Mouse (Mus musculus): ENCODE measurements around the gene Ncoa3. TPM values are rescaled to one million over a fixed set of nuclear protein-coding genes. Genes with fewer than 3 reads are reported as not detected.

The Ncoa3 gene
- total RNA-seq, 2 experiments from 2014 or later = 8.3 to 8.8 TPM

DNA sequence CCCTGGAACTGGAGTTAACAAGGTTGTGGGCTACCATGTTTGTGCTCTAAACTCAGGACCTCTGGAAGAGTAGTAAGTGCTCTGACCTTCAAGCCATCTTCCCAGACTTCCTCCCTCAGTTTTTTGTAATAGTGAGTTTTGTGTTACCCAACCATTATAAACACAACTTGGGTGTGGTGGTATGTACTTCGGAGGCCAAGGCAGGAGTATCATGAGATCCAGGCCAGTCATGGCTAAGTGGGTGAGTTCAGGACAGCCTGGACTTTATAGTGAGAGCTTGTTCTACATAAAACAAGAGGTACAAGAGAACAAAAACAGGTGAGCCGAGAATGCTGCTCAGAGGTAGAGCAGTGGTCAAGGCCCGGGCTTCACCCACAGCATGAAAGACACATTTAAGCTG lies 35.4 kb downstream of the Ncoa3 start:
- ATAC-seq (replicated peaks; ENCODE audit: low FRiP score, low TSS enrichment, poor library complexity, severe bottlenecking) = no peak

DNA sequence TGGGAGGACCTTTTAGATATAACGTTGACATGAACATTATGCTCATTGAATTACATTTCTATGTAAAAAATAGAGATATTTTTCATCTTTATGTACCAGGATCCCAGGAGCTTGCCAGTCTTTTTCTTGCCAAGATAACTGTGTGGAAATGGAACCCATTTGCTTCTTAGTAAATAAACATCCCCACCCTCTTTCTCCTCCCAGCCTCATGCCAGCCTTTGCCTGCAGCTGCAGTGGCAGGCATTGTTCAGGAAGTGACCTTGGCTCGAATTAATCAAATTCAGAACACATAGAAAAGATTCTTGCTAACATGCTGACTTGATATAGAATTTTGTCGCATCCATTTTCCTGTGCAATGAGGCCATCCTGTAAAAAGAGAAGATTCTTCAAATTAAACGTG lies 36.8 kb downstream of the Ncoa3 start:
- ATAC-seq (replicated peaks; ENCODE audit: low FRiP score, low TSS enrichment, poor library complexity, severe bottlenecking) = no peak

DNA sequence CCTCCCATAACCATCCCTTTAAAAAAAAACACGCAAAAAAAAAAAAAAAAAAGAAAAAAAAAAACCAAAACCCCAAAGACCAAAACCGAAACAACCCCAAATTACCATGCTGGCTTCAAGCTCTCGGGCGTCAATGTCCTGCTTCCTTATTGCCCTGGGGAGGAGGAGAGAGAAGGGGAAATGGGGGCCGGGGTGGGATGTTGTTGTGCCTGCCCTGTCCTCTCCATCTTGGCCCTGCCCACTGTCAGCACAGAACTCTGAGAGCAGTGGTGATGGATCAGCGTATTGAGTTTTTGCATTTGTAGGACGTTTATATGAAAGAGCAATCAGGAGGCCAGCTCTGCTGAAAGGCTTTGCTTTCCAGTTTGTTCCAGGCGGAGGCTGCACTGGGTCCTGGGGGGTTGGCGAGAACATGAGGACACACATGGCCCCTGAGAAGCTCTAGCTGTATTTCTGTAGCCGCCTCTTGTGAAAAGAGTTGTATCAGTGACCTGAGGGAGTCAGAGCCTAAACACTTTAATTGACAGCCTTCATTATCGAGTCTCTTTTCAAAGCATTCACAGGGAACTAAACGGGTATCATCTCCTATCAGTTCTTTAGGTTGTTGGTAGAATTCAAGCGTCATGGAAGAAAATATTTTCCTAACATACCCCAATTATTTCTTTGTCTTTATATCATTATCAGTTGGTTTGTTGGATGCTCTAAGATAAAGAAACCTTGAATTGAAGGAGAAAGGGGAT lies 38.0 kb downstream of the Ncoa3 start:
- ATAC-seq (replicated peaks; ENCODE audit: low FRiP score, low TSS enrichment, poor library complexity, severe bottlenecking) = no peak

DNA sequence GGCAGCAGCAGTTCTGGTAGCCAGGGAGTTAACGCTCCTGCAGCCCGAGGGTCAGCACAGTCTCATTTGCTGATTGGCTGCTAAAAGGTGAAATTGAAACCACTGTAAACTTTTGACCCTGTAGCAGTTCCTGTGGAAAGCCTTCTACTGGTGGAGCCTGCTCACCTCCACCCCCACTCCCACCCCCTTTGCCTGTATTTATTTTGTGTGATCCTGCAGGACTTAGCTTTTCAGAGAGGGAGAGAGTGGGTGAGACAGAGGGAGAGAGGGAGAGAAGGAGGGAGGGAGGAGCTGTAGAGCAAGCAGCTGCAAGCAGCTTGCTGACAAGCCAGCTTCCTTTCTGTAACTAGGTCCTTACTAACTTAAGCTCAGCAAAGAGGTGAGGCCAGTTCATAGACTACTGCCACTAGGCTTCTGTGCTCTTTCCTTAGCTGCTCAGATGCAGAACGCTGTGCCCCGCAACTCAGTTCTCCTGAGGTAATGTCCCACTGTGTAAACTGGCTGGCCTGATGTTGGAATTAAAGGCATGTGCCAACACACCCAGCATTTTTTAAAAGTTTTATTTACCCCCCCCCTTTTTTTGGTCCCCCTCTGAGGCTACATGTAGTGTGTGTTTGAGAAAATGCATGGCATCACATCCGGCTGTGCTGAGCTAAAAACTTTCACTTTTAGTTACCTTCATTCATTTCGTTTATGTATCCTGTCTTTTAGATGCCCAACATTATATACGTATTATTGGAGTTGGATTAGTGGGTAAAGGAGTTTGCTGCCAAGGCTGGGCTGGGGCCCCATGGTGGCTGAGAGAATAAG lies 38.9 kb downstream of the Ncoa3 start:
- ATAC-seq (replicated peaks; ENCODE audit: low FRiP score, low TSS enrichment, poor library complexity, severe bottlenecking) = peak; percentile 62

DNA sequence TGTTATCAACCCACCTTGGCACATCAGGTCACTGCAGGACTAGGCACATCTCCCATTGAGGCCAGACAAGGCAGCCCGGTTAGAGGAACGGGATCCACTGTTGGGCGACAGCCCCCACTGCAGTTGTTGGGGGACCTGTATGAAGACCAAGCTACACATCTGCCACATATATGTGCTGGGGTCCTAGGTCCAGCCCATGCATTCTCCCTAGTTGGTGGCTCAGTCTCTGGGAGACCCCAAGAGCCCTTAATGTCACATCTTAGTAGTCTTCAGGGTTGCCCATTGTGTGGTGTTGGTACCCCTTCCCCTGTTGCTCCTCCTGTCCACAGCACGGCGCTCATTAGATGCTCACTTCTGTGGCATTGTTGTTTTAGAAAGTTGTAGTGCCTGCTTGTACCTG lies 40.2 kb downstream of the Ncoa3 start:
- ATAC-seq (replicated peaks; ENCODE audit: low FRiP score, low TSS enrichment, poor library complexity, severe bottlenecking) = no peak

DNA sequence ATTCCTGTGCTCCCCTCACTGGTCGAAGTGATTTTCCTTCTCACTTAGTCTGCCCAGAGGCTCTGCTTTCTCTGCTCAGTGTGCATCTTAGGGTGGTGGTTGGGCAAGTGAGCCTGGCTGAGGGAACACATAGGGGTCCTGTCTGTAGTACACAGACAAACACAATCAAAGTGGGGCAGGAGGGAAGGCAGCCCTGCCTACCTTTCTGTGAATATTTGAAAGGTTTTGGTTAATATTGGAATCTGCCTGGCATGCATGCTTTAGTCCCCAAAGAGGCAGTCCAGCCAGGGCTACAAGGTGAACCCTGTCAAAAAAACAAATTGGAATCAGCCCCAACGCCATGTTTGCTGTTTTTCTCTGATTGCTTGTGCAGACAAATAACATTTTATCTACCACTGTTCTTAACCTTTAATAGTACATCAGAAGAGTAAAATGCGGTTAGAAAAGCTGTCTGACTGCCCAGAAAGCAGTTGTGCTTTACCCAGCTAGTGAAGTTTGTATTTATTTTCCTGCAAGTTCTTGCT lies 42.6 kb downstream of the Ncoa3 start:
- ATAC-seq (replicated peaks; ENCODE audit: low FRiP score, low TSS enrichment, poor library complexity, severe bottlenecking) = no peak

DNA sequence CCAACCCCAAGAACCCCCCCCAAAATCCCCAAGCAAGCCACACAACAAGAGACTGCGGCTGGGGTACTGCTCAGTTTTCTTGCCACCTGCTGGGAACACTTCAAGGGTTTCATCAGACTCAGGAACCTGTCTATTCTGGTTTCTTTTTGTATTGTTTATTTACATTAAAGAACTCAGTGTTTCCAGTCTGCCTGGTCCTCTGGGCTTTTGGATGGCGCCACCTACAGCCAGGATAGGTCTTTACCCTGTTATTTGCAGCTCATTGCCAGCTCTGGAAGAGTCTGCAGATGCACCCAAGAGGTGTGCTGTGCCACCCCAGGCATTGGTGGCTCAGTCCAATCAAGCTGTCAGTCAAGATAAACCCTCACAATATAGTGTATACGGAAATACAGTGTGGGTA lies 43.3 kb downstream of the Ncoa3 start:
- peak; percentile 64 for ATAC-seq (replicated peaks; ENCODE audit: low FRiP score, low TSS enrichment, poor library complexity, severe bottlenecking)

DNA sequence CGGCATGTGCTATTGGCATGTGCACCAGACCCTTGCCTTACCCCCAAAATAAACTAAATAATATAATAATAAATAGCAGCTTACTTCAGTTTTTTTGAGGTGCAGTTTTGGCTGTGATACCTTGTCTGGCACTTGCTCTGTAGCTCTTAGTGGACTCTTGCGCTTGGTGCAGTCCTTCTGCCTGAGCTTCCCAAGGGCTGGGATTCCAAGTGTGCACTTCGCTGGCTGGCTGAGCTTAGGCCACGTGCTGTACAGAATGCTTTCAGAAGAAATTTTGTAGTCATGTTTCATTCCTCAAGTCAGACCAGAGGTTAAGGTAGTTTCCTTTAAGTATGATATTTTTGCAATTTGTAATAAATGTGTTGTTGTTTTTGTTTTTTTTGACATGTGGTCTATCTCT lies 47.2 kb downstream of the Ncoa3 start:
- ATAC-seq (replicated peaks; ENCODE audit: low FRiP score, low TSS enrichment, poor library complexity, severe bottlenecking) = no peak

DNA sequence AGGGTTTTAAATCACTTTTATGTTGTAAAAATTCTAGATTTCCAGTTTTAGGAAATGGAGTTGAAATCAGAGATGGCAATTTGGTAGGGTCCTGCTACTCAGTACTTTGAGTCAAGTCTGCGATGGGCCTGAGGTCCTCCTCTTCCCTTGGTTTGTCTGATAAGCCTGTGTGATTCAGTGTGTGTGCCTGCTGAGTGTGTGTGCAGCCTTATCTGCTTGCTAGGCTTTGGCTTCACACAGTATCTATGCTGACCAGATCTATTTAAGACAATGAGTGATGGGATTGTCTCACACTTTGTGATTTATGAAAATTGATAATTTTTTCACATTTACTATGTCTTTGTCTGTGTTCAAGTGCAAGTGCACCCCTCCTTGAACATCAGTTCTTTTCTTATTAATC lies 50.1 kb downstream of the Ncoa3 start:
- ATAC-seq (replicated peaks; ENCODE audit: low FRiP score, low TSS enrichment, poor library complexity, severe bottlenecking) = peak; percentile 73

DNA sequence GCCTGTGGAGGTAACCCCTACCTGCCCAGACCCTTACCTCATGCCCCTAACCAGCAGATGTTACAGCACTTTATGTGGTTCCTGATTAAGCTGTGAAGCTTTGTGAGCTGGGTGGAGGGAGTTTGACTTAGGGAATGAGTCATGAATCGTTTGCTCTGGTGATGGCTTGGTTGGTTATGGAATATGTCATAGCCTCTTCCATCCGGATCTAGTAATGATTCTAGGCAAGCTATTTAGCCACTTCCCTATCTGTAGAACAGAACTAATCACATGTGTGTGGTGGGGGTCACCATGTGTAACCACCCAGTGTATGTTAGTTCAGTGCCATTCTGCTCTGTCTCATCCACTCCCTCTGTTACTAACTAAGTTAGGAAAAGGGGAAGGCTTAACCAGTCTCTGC lies 52.6 kb downstream of the Ncoa3 start:
- no peak for ATAC-seq (replicated peaks; ENCODE audit: low FRiP score, low TSS enrichment, poor library complexity, severe bottlenecking)

DNA sequence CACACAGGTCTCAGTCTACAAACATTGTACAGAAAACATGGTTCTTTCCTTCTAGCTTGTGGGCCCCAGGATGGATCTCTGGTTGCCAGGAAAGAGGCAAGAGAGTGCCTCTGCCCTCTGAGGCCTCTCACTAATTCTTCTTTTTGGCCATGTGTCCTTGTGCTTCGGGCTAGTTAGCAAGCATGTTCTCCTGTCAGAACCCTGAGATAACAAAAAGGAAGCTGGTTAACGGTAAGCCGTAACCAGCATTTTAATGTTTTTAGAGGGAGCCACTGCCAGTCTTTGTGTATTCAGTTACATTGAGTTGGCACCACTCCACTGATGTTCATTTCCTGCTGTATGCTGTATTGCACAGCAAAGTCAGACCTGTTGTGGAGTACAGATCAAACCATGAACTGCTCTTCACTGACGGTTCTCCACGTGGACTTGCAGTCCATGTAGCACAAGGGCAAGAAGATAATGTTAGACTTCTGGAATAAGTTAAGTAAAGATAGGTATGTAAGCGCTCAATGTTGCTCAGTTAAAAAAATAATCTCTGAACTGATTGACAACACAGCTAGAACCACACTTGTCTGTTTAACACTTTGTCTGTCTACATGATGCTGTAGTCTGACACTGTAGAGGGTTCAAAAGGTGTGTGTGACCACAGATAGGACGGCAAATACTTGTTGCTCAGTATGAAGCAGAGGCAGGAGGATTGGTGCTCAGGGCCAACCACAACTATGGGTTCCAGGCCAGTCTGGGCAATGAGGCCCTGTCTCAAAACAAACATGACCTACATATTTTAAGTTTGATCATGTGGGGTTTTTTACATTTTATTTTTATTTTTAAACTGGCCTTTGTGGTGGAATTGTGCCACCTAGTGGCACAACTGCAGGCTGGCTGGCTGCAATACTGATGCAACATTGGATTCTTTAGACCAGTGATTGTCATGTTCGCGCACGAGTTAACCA lies 53.4 kb downstream of the Ncoa3 start:
- ATAC-seq (replicated peaks; ENCODE audit: low FRiP score, low TSS enrichment, poor library complexity, severe bottlenecking) = peak; percentile 49

DNA sequence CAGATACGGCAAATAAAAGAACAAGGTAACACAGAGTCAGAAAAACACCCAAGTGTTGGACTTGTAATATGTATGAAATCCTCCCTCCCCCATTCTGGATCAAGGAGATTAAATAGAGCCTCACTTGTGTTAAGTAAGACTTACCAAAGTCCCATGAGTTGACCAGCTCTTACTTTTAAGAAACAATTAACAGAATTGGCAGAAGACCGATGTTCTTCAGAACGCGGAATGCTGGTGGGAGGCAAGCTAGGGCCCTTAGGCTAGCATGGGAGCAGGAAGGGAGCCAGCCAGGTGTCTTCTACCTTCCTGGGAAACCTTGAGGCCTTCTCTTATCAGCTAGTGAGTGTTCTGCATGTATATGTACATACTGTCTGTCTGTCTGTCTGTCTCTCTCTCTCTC lies 55.5 kb downstream of the Ncoa3 start:
- ATAC-seq (replicated peaks; ENCODE audit: low FRiP score, low TSS enrichment, poor library complexity, severe bottlenecking) = no peak

DNA sequence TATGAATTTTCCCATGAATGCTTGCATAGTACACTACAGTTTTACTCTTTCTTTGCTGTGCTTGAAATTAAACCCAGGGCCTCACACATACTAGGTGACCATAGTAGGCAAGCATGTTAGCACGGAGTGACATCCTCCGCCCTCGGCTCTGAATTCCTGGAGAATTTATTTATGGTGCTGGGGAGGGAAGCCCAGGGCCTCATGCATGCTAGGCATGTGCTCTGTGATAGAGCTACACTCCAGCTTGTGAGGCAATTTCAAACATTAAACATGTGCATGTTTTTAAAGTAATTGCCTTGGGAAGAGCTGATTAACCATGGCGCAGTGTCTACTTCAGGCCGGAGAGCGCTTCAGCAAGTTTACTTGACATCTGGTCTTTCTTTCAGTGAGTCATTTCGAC lies 56.4 kb downstream of the Ncoa3 start:
- no peak for ATAC-seq (replicated peaks; ENCODE audit: low FRiP score, low TSS enrichment, poor library complexity, severe bottlenecking)

DNA sequence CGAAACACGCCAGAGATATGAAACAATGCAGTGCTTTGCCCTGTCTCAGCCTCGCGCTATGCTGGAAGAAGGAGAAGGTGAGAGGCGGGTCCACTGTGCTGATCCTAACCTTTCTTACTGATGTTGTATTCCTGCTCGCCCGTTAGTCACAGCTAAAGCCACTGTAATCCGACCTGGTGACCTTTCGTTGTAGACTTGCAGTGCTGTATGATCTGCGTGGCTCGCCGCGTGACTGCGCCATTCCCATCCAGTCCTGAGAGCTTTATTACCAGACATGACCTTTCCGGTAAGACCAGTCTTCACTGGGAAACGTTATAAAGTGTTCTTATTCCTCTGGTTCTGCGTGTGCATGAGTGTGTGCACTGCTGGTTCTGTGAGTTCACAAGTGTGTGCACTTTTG lies 59.0 kb downstream of the Ncoa3 start:
- no peak for ATAC-seq (replicated peaks; ENCODE audit: low FRiP score, low TSS enrichment, poor library complexity, severe bottlenecking)

DNA sequence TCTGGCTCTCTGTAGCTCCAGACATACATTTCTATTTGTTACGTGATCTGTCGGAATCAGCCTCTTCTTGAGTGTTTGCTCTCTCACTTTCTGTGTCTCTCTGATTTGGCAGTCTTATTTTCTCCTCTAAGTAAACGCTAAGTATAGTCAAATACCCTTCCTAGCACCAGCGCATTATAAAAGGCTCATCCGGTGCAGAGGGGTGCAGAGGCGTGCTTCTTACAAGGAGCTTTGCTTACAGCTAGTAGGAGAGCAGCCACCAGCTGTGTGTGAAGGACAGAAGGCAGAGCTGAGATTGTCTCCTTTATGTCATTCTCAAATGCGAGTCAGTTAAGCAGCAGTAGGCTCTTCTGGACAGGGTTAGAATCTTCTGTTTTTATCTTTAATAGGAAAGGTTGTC lies 59.5 kb downstream of the Ncoa3 start:
- ATAC-seq (replicated peaks; ENCODE audit: low FRiP score, low TSS enrichment, poor library complexity, severe bottlenecking) = no peak

DNA sequence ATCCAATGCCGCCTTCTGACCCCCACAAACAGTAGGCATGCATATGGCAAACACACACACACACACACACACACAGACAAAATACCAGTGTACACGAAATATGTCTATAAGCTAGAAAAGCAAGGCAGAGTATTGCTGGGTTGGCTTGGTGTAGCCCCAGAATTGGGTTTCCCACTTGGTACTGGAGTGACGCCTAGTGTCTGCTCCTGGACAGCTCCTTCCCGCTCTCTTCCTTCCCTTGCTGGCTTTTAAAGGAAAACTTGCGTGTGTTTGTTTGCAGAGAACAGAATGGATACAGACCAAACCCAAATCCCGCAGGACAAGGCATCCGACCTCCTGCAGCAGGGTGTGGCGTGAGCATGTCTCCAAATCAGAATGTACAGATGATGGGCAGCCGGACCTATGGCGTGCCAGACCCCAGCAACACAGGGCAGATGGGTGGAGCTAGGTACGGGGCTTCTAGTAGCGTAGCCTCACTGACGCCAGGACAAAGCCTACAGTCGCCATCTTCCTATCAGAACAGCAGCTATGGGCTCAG lies 61.6 kb downstream of the Ncoa3 start:
- ATAC-seq (replicated peaks; ENCODE audit: low FRiP score, low TSS enrichment, poor library complexity, severe bottlenecking) = no peak

DNA sequence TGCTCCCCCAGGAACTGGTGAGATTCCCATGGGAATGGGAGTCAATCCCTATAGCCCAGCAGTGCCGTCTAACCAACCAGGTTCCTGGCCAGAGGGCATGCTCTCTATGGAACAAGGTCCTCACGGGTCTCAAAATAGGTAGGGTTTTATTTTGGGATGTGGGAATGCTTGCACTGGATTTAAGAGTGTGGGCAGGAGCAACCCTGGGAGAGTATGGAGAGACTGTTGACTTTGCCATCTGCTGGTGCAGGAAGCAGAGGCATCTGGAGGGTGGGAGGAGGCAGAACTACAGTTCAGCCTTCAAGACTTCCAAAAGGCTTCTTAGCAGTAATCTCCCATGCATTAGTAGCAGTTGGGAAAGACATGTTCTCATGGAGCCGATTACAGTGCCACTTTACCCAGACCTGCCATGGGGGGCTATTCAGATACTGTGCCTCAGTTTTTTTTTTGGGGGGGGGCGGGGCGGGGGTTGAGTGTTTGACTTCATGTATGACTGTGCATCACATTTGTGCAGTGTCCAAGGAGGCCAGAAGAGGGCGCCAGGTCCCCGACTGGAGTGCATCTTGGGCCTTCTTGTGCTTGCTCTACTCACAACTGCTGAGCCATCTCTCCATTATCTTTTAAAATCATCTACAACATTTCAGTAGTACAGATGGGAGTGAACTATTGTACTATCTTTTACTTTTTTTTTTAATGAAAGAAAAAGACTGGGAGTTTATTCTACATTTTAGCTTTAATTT lies 67.4 kb downstream of the Ncoa3 start:
- ATAC-seq (replicated peaks; ENCODE audit: low FRiP score, low TSS enrichment, poor library complexity, severe bottlenecking) = 0 out of 2 replicates have a peak, but pooled peaks have one; percentile 59

DNA sequence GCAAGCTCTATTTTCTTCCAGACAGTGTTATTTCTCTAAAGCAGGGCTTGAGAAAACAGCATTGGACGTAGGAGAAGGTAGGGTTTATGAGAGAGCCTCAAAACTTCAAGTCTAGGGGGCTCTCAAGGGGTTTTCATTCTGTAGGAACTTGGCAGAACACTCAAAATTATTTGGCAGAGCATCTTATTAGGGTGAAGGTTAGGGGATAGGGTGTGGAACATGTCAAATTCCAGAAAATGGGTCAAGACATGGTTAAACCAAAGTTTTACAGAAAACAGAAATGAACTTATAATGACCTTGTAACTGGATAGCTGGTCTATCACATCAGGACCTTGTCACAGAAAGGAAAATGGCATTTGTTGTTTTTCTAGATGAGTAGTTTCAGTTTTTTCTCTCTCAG lies 69.6 kb downstream of the Ncoa3 start:
- no peak for ATAC-seq (replicated peaks; ENCODE audit: low FRiP score, low TSS enrichment, poor library complexity, severe bottlenecking)

DNA sequence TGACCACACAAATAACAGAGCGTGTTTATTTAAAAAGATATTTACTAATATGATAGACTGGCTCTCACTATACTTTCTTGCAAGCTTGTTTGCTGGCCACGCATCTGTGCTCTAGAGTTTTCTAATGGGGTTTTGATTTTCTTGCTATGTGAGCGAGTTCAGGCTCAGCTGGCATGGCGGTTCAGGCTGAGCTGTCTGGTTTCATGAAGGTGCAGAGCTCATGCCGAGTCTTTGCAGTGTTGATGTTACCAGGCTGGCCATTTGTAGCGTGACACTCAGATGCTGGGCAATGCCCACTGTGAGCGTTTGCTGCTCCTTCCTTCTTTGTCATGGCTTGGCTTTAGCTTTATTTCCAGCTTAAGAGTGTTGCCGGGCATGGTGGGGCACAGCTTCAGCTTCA lies 70.0 kb downstream of the Ncoa3 start:
- no peak for ATAC-seq (replicated peaks; ENCODE audit: low FRiP score, low TSS enrichment, poor library complexity, severe bottlenecking)
